Mouse (Mus musculus) liver, embryonic 16.5 days (tissue): ENCODE results near the gene Mrpl46. TPM values are rescaled to one million over a fixed set of nuclear protein-coding genes. Genes with fewer than 3 reads are reported as not detected.

Source experiments
- ATAC-seq: fragments of 200-750 bp; cut with Nextera tagmentation; 2 replicates; pipeline ENCODE4 v1.8.0; 2017; ENCODE audit warnings: low read depth, mild to moderate bottlenecking, moderate number of reproducible peaks, moderate library complexity
- H3K27ac ChIP-seq: fragments of 300-500 bp; sonication (generic); 2 replicates; pipeline ENCODE4 v1.5.1; 2014; ENCODE audit warnings: mild to moderate bottlenecking, low read length
- H3K27me3 ChIP-seq: fragments of 300-500 bp; sonication (generic); 2 replicates; pipeline ENCODE4 v1.6.1; 2014; ENCODE audit warnings: low read depth, low read length, mixed read lengths; ENCODE audit not compliant: control insufficient read depth, insufficient read depth
- H3K36me3 ChIP-seq: fragments of 300-500 bp; sonication (generic); 2 replicates; pipeline ENCODE4 v1.6.1; 2014; ENCODE audit warnings: mild to moderate bottlenecking; ENCODE audit not compliant: control insufficient read depth, insufficient read depth
- H3K4me1 ChIP-seq: fragments of 300-500 bp; sonication (generic); 2 replicates; pipeline ENCODE4 v1.6.1; 2014; ENCODE audit warnings: low read depth, low read length, mixed read lengths; ENCODE audit not compliant: control insufficient read depth
- H3K4me2 ChIP-seq: fragments of 300-500 bp; sonication (generic); 2 replicates; pipeline ENCODE4 v1.6.1; 2014; ENCODE audit warnings: low read depth, low read length, mixed read lengths
- H3K4me3 ChIP-seq: fragments of 300-500 bp; sonication (generic); 2 replicates; pipeline ENCODE4 v1.5.1; 2014; ENCODE audit warnings: low read depth, mild to moderate bottlenecking, low read length
- H3K9ac ChIP-seq: fragments of 300-500 bp; sonication (generic); 2 replicates; pipeline ENCODE4 v1.6.1; 2014; ENCODE audit warnings: low read depth, low read length
- H3K9me3 ChIP-seq: fragments of 300-500 bp; sonication (generic); replicated peaks from 2 replicates; pipeline ENCODE4 v1.6.1; 2016; ENCODE audit warnings: low read length; ENCODE audit not compliant: control insufficient read depth
- WGBS: fragments of 180-500 bp; shearing (Covaris S2); extraction: QIAGEN DNeasy Blood & Tissue Kit; methylation state at CpG from one replicate; pipeline ENCODE4 v1.1.7; 2014; ENCODE audit not compliant: insufficient replicate concordance; 5-methylcytosine and 5-hydroxymethylcytosine counted together
- polyA plus RNA-seq: library from polyadenylated mRNA; unstranded; fragments of >200 nt; fragmentation: Nextera tagmentation; extraction: Ambion mirVana; gene quantifications from 2 replicates; pipeline ENCODE4 v1.2.1, GENCODE M21; 2015

Gene Mrpl46
- polyA plus RNA-seq, 1 experiment from 2014 or later: 33.4 TPM

- WGBS: 85% methylated on average over 5 of the region's 5 CpGs
- Histone ChIP-seq H3K4me2 (no peak overlapping the region), H3K9me3 (no peaks in the 10 kb centered on the region), H3K27ac (no peak overlapping the region), H3K9ac (no peak overlapping the region), H3K4me3 (no peak overlapping the region), H3K36me3 (peaks cover 36% of the 10 kb centered on the region), H3K27me3 (no peaks in the 10 kb centered on the region), H3K4me1 (peaks cover 8% of the 10 kb centered on the region)
- no peak for ATAC-seq
Measured at GRCm38 (mm10) chr7:78778741-78779140, 4.6 kb downstream of the Mrpl46 start.

GRCm38 (mm10) chr7:78770936-78771335 is 12.4 kb downstream of the Mrpl46 start:
- H3K9ac ChIP-seq: no peak overlapping the region
- H3K9me3 ChIP-seq: no peaks in the 10 kb centered on the region
- ATAC-seq: no peak
- H3K36me3 ChIP-seq: peaks cover 15% of the 10 kb centered on the region
- H3K4me1 ChIP-seq: no peaks in the 10 kb centered on the region
- no peak overlapping the region for H3K4me3 ChIP-seq
- H3K27ac ChIP-seq: no peak overlapping the region
- WGBS: 65% methylated on average over 5 of the region's 5 CpGs
- H3K4me2 ChIP-seq: no peak overlapping the region
- H3K27me3 ChIP-seq: no peaks in the 10 kb centered on the region

- Histone ChIP-seq H3K27me3 (no peaks in the 10 kb centered on the region), H3K9me3 (no peaks in the 10 kb centered on the region), H3K9ac (no peak overlapping the region), H3K27ac (no peak overlapping the region), H3K4me2 (no peak overlapping the region), H3K4me1 (no peaks in the 10 kb centered on the region), H3K4me3 (no peak overlapping the region), H3K36me3 (peaks cover 8% of the 10 kb centered on the region; the same call in 1 of the 2 replicates)
- 52% methylated on average over 7 of the region's 7 CpGs for WGBS
- no peak for ATAC-seq
Measured at GRCm38 (mm10) chr7:78769075-78769652, 14.2 kb downstream of the Mrpl46 start.

GRCm38 (mm10) chr7:78767929-78768531 is 15.3 kb downstream of the Mrpl46 start:
- Histone ChIP-seq H3K4me3 (no peak overlapping the region), H3K9me3 (no peaks in the 10 kb centered on the region), H3K9ac (no peak overlapping the region), H3K4me2 (no peak overlapping the region), H3K4me1 (no peaks in the 10 kb centered on the region), H3K27ac (no peak overlapping the region), H3K36me3 (no peaks in the 10 kb centered on the region), H3K27me3 (no peaks in the 10 kb centered on the region)
- 76% methylated on average over 12 of the region's 12 CpGs for WGBS
- ATAC-seq: no peak

GRCm38 (mm10) chr7:78766019-78766683 is 17.2 kb downstream of the Mrpl46 start:
- Histone ChIP-seq H3K9me3 (no peaks in the 10 kb centered on the region), H3K9ac (no peak overlapping the region), H3K4me3 (no peak overlapping the region), H3K27ac (no peak overlapping the region), H3K36me3 (no peaks in the 10 kb centered on the region), H3K4me1 (no peaks in the 10 kb centered on the region), H3K4me2 (no peak overlapping the region), H3K27me3 (no peaks in the 10 kb centered on the region)
- ATAC-seq: no peak
- WGBS: 19% methylated on average over 18 of the region's 18 CpGs

GRCm38 (mm10) chr7:78765215-78765631 is 18.1 kb downstream of the Mrpl46 start:
- Histone ChIP-seq H3K4me2 (no peak overlapping the region), H3K27me3 (no peaks in the 10 kb centered on the region), H3K36me3 (no peaks in the 10 kb centered on the region), H3K27ac (no peak overlapping the region), H3K4me3 (no peak overlapping the region), H3K9me3 (no peaks in the 10 kb centered on the region), H3K9ac (no peak overlapping the region), H3K4me1 (no peaks in the 10 kb centered on the region)
- WGBS: 49% methylated on average over 5 of the region's 5 CpGs
- no peak for ATAC-seq

- no peaks in the 10 kb centered on the region for H3K9me3 ChIP-seq
- no peak for ATAC-seq
- no peak overlapping the region for H3K9ac ChIP-seq
- WGBS: 66% methylated on average over 3 of the region's 3 CpGs
- no peaks in the 10 kb centered on the region for H3K27me3 ChIP-seq
- no peaks in the 10 kb centered on the region for H3K4me1 ChIP-seq
- no peaks in the 10 kb centered on the region for H3K36me3 ChIP-seq
- H3K27ac ChIP-seq: no peak overlapping the region
- no peak overlapping the region for H3K4me2 ChIP-seq
- no peak overlapping the region for H3K4me3 ChIP-seq
Measured at GRCm38 (mm10) chr7:78763801-78764200, 19.5 kb downstream of the Mrpl46 start.

- Histone ChIP-seq H3K27me3 (no peaks in the 10 kb centered on the region), H3K36me3 (no peaks in the 10 kb centered on the region), H3K4me1 (no peaks in the 10 kb centered on the region), H3K9me3 (no peaks in the 10 kb centered on the region), H3K4me3 (no peak overlapping the region), H3K9ac (no peak overlapping the region), H3K4me2 (no peak overlapping the region), H3K27ac (no peak overlapping the region)
- 50% methylated on average over 8 of the region's 8 CpGs for WGBS
- no peak for ATAC-seq
Measured at GRCm38 (mm10) chr7:78754458-78755000, 28.8 kb downstream of the Mrpl46 start.
